Comparison of ENCODE assay signal across 22 mouse cellular contexts in genomic region chr12:36135409-36135808, GRCm38 (mm10). TPM values are rescaled to one million over a fixed set of nuclear protein-coding genes. Genes with fewer than 3 reads are reported as not detected.
DNase-seq lines count a peak whose midpoint lies in the region; ATAC-seq and TF ChIP-seq lines count a peak whose summit lies in the region.
"Had no signal": no experiment of that assay in that cellular context is flagged by ENCODE, and none has a peak within 500 bp of the region (broad histone marks: within the 10 kb centered on the region; RNA-seq: fewer than 3 reads in every experiment).

No protein-coding gene starts in this region.

- no peak overlapping the region for H3K4me2 ChIP-seq in forebrain, embryonic 13.5 days
- H3K4me2 ChIP-seq: midbrain, embryonic 11.5 days; neural tube, embryonic 12.5 days had no signal

- H3K9ac ChIP-seq in forebrain, embryonic 13.5 days, result no peak overlapping the region
- H3K9ac ChIP-seq: liver, postnatal 0 days; neural tube, embryonic 12.5 days had no signal

- no peak for DNase-seq in spleen, adult 2 months (ENCODE audit: low read depth in 1 of 2, low spot score in 2 of 2)
- DNase-seq in spleen, adult 18-20 months, result no peak
- DNase-seq in induced T-regulatory cell, adult 2 months (ENCODE audit: low read depth), result peak; percentile 72
- DNase-seq in splenic B cell, adult 2 months (ENCODE audit: low read depth, low spot score), result peak; percentile 10
- DNase-seq in thymus, postnatal 4 days, result peak; percentile 35
- DNase-seq in c-Kit-positive CD71-positive TER-119-positive erythroid progenitor cells, embryonic 14.5 days (ENCODE audit: low spot score), result no peak
- DNase-seq: adrenal gland, postnatal 25 days; cerebellum, postnatal 10 days; kidney, postnatal 25 days; liver, postnatal 0 days; right cerebral cortex, adult 18-20 months; right cerebral cortex, postnatal 4 days had no signal

- H3K4me3 ChIP-seq in spleen, adult 2 months (ENCODE audit: extremely low read depth, insufficient read depth, insufficient read length), result no peak overlapping the region
- no peak overlapping the region for H3K4me3 ChIP-seq in forebrain, embryonic 13.5 days
- H3K4me3 ChIP-seq: heart, embryonic 10.5 days; layer of hippocampus, adult 2 months; neural tube, embryonic 12.5 days had no signal

- WGBS in spleen, adult 2 months, result 55% methylated on average over 3 of the region's 3 CpGs
- 94% methylated on average over 3 of the region's 3 CpGs for WGBS in forebrain, embryonic 13.5 days

- peaks cover 2% of the 10 kb centered on the region; the same call in 1 of the 2 replicates for H3K4me1 ChIP-seq in spleen, adult 2 months (ENCODE audit: control insufficient read depth, insufficient read depth, insufficient read length)
- 0 out of 2 replicates have a peak, but pooled peaks cover 8% of the 10 kb centered on the region for H3K4me1 ChIP-seq in forebrain, embryonic 13.5 days
- H3K4me1 ChIP-seq: neural tube, embryonic 12.5 days had no signal

- TF ChIP-seq POLR2A in spleen, adult 2 months (IDR thresholded peaks at IDR 0.05; ENCODE audit: low read depth, low read length), result no peak

- H3K36me3 ChIP-seq in spleen, adult 2 months (ENCODE audit: control insufficient read depth, insufficient read depth, low read length), result peaks cover 4% of the 10 kb centered on the region; the same call in 1 of the 2 replicates
- no peaks in the 10 kb centered on the region for H3K36me3 ChIP-seq in splenic B cell, adult 2 months (ENCODE audit: control insufficient read depth, insufficient read depth, low read length, poor library complexity, severe bottlenecking)
- H3K36me3 ChIP-seq in forebrain, embryonic 13.5 days (ENCODE audit: poor library complexity, severe bottlenecking), result peaks cover 44% of the 10 kb centered on the region

- H3K27me3 ChIP-seq in spleen, adult 2 months (ENCODE audit: control insufficient read depth, insufficient read depth, low read length), result no peaks in the 10 kb centered on the region
- no peaks in the 10 kb centered on the region for H3K27me3 ChIP-seq in splenic B cell, adult 2 months (ENCODE audit: control insufficient read depth, insufficient read depth, low read length, poor library complexity, severe bottlenecking)
- no peaks in the 10 kb centered on the region for H3K27me3 ChIP-seq in forebrain, embryonic 13.5 days
- H3K27me3 ChIP-seq: neural tube, embryonic 12.5 days had no signal

- H3K9me3 ChIP-seq in forebrain, embryonic 13.5 days (replicated peaks), result no peaks in the 10 kb centered on the region
- H3K9me3 ChIP-seq: heart, embryonic 10.5 days; neural tube, embryonic 12.5 days had no signal

- peak overlapping the region; percentile 13; the same call in 1 of the 2 replicates for H3K27ac ChIP-seq in spleen, adult 2 months (ENCODE audit: insufficient read depth, low read length)
- H3K27ac ChIP-seq in forebrain, embryonic 13.5 days, result no peak overlapping the region
- H3K27ac ChIP-seq: heart, embryonic 10.5 days; layer of hippocampus, adult 2 months; macrophage; neural tube, embryonic 12.5 days had no signal

- no peak for TF ChIP-seq CTCF in spleen, adult 2 months (IDR thresholded peaks at IDR 0.05; ENCODE audit: extremely low read depth, insufficient read depth, insufficient read length, insufficient replicate concordance)

- no peak for ATAC-seq in erythroid progenitor cell, adult 5-6 weeks (replicated peaks; ENCODE audit: low FRiP score, poor library complexity, severe bottlenecking)
- no peak for ATAC-seq in forebrain, embryonic 13.5 days
- ATAC-seq: hindbrain, embryonic 16.5 days; intestine, postnatal 0 days; liver, postnatal 0 days; lung, postnatal 0 days had no signal

RNA-seq across cellular contexts. Expression of gene Ankmy2, which starts 21.5 kb away (rescaled TPM):
- polyA plus RNA-seq in spleen, adult 2 months (2012; rRNA removed), result 3.6 and 4.2 TPM in 2 replicates
- total RNA-seq in erythroid progenitor cell, adult 5-6 weeks (2015; ENCODE audit: low replicate concordance), result 3.6 and 7.5 TPM in 2 replicates
- 3.2 and 10.0 TPM in 2 replicates for total RNA-seq in erythroid progenitor cell, adult 5-6 weeks (2017; ENCODE audit: low replicate concordance)
- 41.4 and 42.5 TPM in 2 replicates for polyA plus RNA-seq in forebrain, embryonic 13.5 days (2015; fragmentation: Nextera tagmentation; extraction: Ambion mirVana)

RNA-seq across cellular contexts. Expression of gene Bzw2, which starts 22.5 kb away (rescaled TPM):
- polyA plus RNA-seq in spleen, adult 2 months (2012; rRNA removed), result 8.2 and 12.1 TPM in 2 replicates
- total RNA-seq in erythroid progenitor cell, adult 5-6 weeks (2015; ENCODE audit: low replicate concordance), result 18.4 and 28.1 TPM in 2 replicates
- total RNA-seq in erythroid progenitor cell, adult 5-6 weeks (2017; ENCODE audit: low replicate concordance), result 9.6 and 13.4 TPM in 2 replicates
- polyA plus RNA-seq in forebrain, embryonic 13.5 days (2015; fragmentation: Nextera tagmentation; extraction: Ambion mirVana), result 399 and 418 TPM in 2 replicates

Comparison
In these comparisons a context has a peak if more than half of its experiments do, and no peak if none do; other contexts are left out.
1. DNase-seq: peak in induced T-regulatory cell, adult 2 months (single experiment), splenic B cell, adult 2 months (single experiment) and thymus, postnatal 4 days (single experiment); none in spleen, adult 2 months (0 of 2), spleen, adult 18-20 months (0 of 2) and c-Kit-positive CD71-positive TER-119-positive erythroid progenitor cells, embryonic 14.5 days (single experiment).
2. RNA of gene Bzw2, which starts 22.5 kb away (polyA plus RNA-seq): 399 to 418 TPM in forebrain, embryonic 13.5 days; 8.2 to 12.1 TPM in spleen, adult 2 months; every median in the first group is over 10 times any median in the second.